Mouse (Mus musculus) G1E (cell line): Measurements from ENCODE around the gene Mcub. TPM values are rescaled to one million over a fixed set of nuclear protein-coding genes. Genes with fewer than 3 reads are reported as not detected.

Experiments
- ATAC-seq: 2 replicates; pipeline ENCODE4 v1.8.0; 2016; ENCODE audit warnings: mild to moderate bottlenecking; ENCODE audit not compliant: insufficient number of reproducible peaks, poor library complexity, low FRiP score, severe bottlenecking; ENCODE audit errors: extremely low read depth
- DNase-seq: peaks from one replicate; pipeline ENCODE4 v3.0.0; 2012; ENCODE audit warnings: low spot score
- H3K27me3 ChIP-seq: 2 replicates; pipeline ENCODE4 v1.6.1; 2012; ENCODE audit warnings: mild to moderate bottlenecking, low read length, inconsistent platforms; ENCODE audit not compliant: insufficient read depth
- H3K36me3 ChIP-seq: replicated peaks from 2 replicates; pipeline ENCODE3; 2012; ENCODE audit warnings: mild to moderate bottlenecking, inconsistent platforms
- H3K4me1 ChIP-seq: 2 replicates; pipeline ENCODE4 v1.6.1; 2012; ENCODE audit warnings: low read depth, low read length, inconsistent platforms, mixed read lengths; ENCODE audit not compliant: insufficient read depth
- H3K4me3 ChIP-seq: 2 replicates; pipeline ENCODE4 v1.5.1; 2012; ENCODE audit warnings: low read depth, mild to moderate bottlenecking, inconsistent platforms, low read length, moderate library complexity, mixed read lengths
- H3K9me3 ChIP-seq: replicated peaks from 2 replicates; pipeline ENCODE4 v1.6.1; 2012; ENCODE audit warnings: inconsistent platforms
- CTCF ChIP-seq: IDR thresholded peaks from 2 replicates; pipeline ENCODE4 v1.5.1; 2012; ENCODE audit warnings: low read depth, low read length, inconsistent platforms, mixed read lengths
- GATA1 ChIP-seq: IDR thresholded peaks from 2 replicates; pipeline ENCODE4 v1.6.1; 2012; ENCODE audit warnings: borderline replicate concordance, low read length, inconsistent platforms, mixed read lengths
- GATA2 ChIP-seq: IDR thresholded peaks from 2 replicates; pipeline ENCODE4 v1.6.1; 2012; ENCODE audit warnings: low read depth, low read length, inconsistent platforms, borderline replicate concordance
- POLR2AphosphoS5 ChIP-seq: IDR thresholded peaks from 2 replicates; pipeline ENCODE4 v1.6.1; 2012; ENCODE audit warnings: low read depth, low read length, inconsistent platforms; ENCODE audit not compliant: insufficient replicate concordance
- TAL1 ChIP-seq: conservative IDR thresholded peaks from 2 replicates; pipeline ENCODE4 v1.6.1; 2012; ENCODE audit warnings: low read depth, low read length, inconsistent platforms, mixed read lengths
- polyA plus RNA-seq: library from polyadenylated mRNA; stranded (reverse); fragments of >175 nt; gene quantifications from 2 replicates; pipeline ENCODE4 v1.2.3, GENCODE M21; 2012
- total RNA-seq, 2 experiments: library from RNA; stranded (forward) in 1 of 2; stranded (reverse) in 1 of 2; fragments of 200-1000 nt in 1 of 2; fragments of >200 nt in 1 of 2; fragmentation: Nextera tagmentation in 1 of 2; gene quantifications; 2 replicates each; pipeline ENCODE4 v1.2.3; 2014 to 2017

Gene Mcub
- total and polyA plus RNA-seq, 3 experiments = not detected

- Histone ChIP-seq H3K4me1 (peaks cover 64% of the 10 kb centered on the region), H3K36me3 (peaks cover 40% of the 10 kb centered on the region), H3K9me3 (no peaks in the 10 kb centered on the region), H3K27me3 (no peaks in the 10 kb centered on the region), H3K4me3 (peak overlapping the region; percentile 63)
- ATAC-seq = peak; percentile 71
- peak; percentile 25 for DNase-seq
- TF ChIP-seq TAL1 (peak; percentile 49), GATA2 (no peak), GATA1 (no peak), POLR2AphosphoS5 (no peak), CTCF (no peak)
Measured at GRCm38 (mm10) chr3:129880925-129881593, 88.9 kb downstream of the Mcub start.

- no peak for TF ChIP-seq GATA2
- no peak for TF ChIP-seq TAL1
- TF ChIP-seq CTCF = no peak
- no peak for TF ChIP-seq POLR2AphosphoS5
- TF ChIP-seq GATA1 = no peak
- Histone ChIP-seq H3K27me3 (no peaks in the 10 kb centered on the region), H3K36me3 (peaks cover 30% of the 10 kb centered on the region), H3K4me1 (peaks cover 53% of the 10 kb centered on the region), H3K4me3 (peak overlapping the region; percentile 88), H3K9me3 (no peaks in the 10 kb centered on the region)
- ATAC-seq (no peak), DNase-seq (no peak)
Measured at GRCm38 (mm10) chr3:129879913-129880312, 90.1 kb downstream of the Mcub start.

GRCm38 (mm10) chr3:129879131-129879757 lies 90.8 kb downstream of the Mcub start:
- Histone ChIP-seq H3K9me3 (no peaks in the 10 kb centered on the region), H3K27me3 (no peaks in the 10 kb centered on the region), H3K4me3 (peak overlapping the region; percentile 88), H3K4me1 (peaks cover 47% of the 10 kb centered on the region), H3K36me3 (peaks cover 24% of the 10 kb centered on the region)
- peak; percentile 30; the same call in 1 of the 2 replicates for ATAC-seq
- TF ChIP-seq CTCF (no peak), GATA1 (no peak), GATA2 (no peak), POLR2AphosphoS5 (no peak), TAL1 (no peak)
- peak; percentile 59 for DNase-seq

- ATAC-seq = peak; percentile 51
Measured at GRCm38 (mm10) chr3:129878405-129879021, 91.5 kb downstream of the Mcub start, which contains the start of gene Pla2g12a. TSS of gene Pla2g12a (plus strand) at chr3:129878606.

GRCm38 (mm10) chr3:129877327-129877726 lies 92.7 kb downstream of the Mcub start:
- DNase-seq = no peak
- TF ChIP-seq CTCF = no peak
- no peak for TF ChIP-seq TAL1
- TF ChIP-seq GATA1 = no peak
- TF ChIP-seq POLR2AphosphoS5 = no peak
- TF ChIP-seq GATA2 = no peak
- Histone ChIP-seq H3K36me3 (peaks cover 9% of the 10 kb centered on the region), H3K27me3 (no peaks in the 10 kb centered on the region), H3K4me3 (peak overlapping the region; percentile 88; the same call in 1 of the 2 replicates), H3K4me1 (peaks cover 31% of the 10 kb centered on the region), H3K9me3 (no peaks in the 10 kb centered on the region)
- ATAC-seq = no peak

More at GRCm38 (mm10) chr3:129878405-129879021, 91.5 kb downstream of the Mcub start, which contains the start of gene Pla2g12a:
- Histone ChIP-seq H3K4me3 (peak within 1 kb of the TSS; percentile 88), H3K4me1 (peaks cover 43% of the 10 kb centered on the region), H3K9me3 (no peaks in the 10 kb centered on the region), H3K27me3 (no peaks in the 10 kb centered on the region), H3K36me3 (peaks cover 20% of the 10 kb centered on the region)
- peak; percentile 91 for DNase-seq
- no peak for TF ChIP-seq GATA2
- TF ChIP-seq POLR2AphosphoS5 = no peak
- no peak for TF ChIP-seq TAL1
- TF ChIP-seq CTCF = no peak
- TF ChIP-seq GATA1 = no peak

Other genes starting within 250 kb of the Mcub start
- 2.8 and 4.7 TPM in 2 replicates for gene Egf, start 214.9 kb downstream of the Mcub start, total RNA-seq (2014; fragmentation: Nextera tagmentation)
- 2.4 and 2.6 TPM in 2 replicates for gene Egf, start 214.9 kb downstream of the Mcub start, total RNA-seq (2017)
- 1.3 and 1.8 TPM in 2 replicates for gene Egf, start 214.9 kb downstream of the Mcub start, polyA plus RNA-seq
- not detected in 2 replicates for gene Lrit3, start 166.2 kb downstream of the Mcub start, total RNA-seq (2014; fragmentation: Nextera tagmentation)
- 0.06 and 0.11 TPM in 2 replicates for gene Lrit3, start 166.2 kb downstream of the Mcub start, total RNA-seq (2017)
- not detected in 2 replicates for gene Lrit3, start 166.2 kb downstream of the Mcub start, polyA plus RNA-seq
- 0.53 and 0.83 TPM in 2 replicates for gene Rrh, start 147.6 kb downstream of the Mcub start, total RNA-seq (2014; fragmentation: Nextera tagmentation)
- gene Rrh, start 147.6 kb downstream of the Mcub start, total RNA-seq (2017) = 1.0 and 1.1 TPM in 2 replicates
- gene Rrh, start 147.6 kb downstream of the Mcub start, polyA plus RNA-seq = not detected in 2 replicates
- gene Gar1, start 138.8 kb downstream of the Mcub start, total RNA-seq (2014; fragmentation: Nextera tagmentation) = 87.1 and 91.2 TPM in 2 replicates
- gene Gar1, start 138.8 kb downstream of the Mcub start, total RNA-seq (2017) = 34.3 and 42.5 TPM in 2 replicates
- 141 and 148 TPM in 2 replicates for gene Gar1, start 138.8 kb downstream of the Mcub start, polyA plus RNA-seq
- not detected in 2 replicates for gene Cfi, start 134.3 kb downstream of the Mcub start, total RNA-seq (2014; fragmentation: Nextera tagmentation)
- not detected in 2 replicates for gene Cfi, start 134.3 kb downstream of the Mcub start, total RNA-seq (2017)
- not detected in 2 replicates for gene Cfi, start 134.3 kb downstream of the Mcub start, polyA plus RNA-seq
- gene Pla2g12a, start 91.6 kb downstream of the Mcub start, total RNA-seq (2014; fragmentation: Nextera tagmentation) = 40.8 and 45.9 TPM in 2 replicates
- 77.4 and 97.4 TPM in 2 replicates for gene Pla2g12a, start 91.6 kb downstream of the Mcub start, total RNA-seq (2017)
- gene Pla2g12a, start 91.6 kb downstream of the Mcub start, polyA plus RNA-seq = 145 and 196 TPM in 2 replicates
- gene Casp6, start 68.8 kb downstream of the Mcub start, total RNA-seq (2014; fragmentation: Nextera tagmentation) = 57.4 and 63.1 TPM in 2 replicates
- 37.3 TPM in 2 replicates for gene Casp6, start 68.8 kb downstream of the Mcub start, total RNA-seq (2017)
- gene Casp6, start 68.8 kb downstream of the Mcub start, polyA plus RNA-seq = 23.2 and 27.5 TPM in 2 replicates
- 64.9 and 70.3 TPM in 2 replicates for gene Sec24b, start 91.3 kb upstream of the Mcub start, total RNA-seq (2014; fragmentation: Nextera tagmentation)
- 27.9 and 28.8 TPM in 2 replicates for gene Sec24b, start 91.3 kb upstream of the Mcub start, total RNA-seq (2017)
- 96.0 and 98.5 TPM in 2 replicates for gene Sec24b, start 91.3 kb upstream of the Mcub start, polyA plus RNA-seq
- not detected in 2 replicates for gene Col25a1, start 161.3 kb upstream of the Mcub start, total RNA-seq (2014; fragmentation: Nextera tagmentation)
- gene Col25a1, start 161.3 kb upstream of the Mcub start, total RNA-seq (2017) = 0.06 and 0.22 TPM in 2 replicates
- not detected in 2 replicates for gene Col25a1, start 161.3 kb upstream of the Mcub start, polyA plus RNA-seq